Mouse (Mus musculus) midbrain, embryonic 11.5 days (tissue): ENCODE measurements around the gene Hist1h3d. TPM values are rescaled to one million over a fixed set of nuclear protein-coding genes. Genes with fewer than 3 reads are reported as not detected.

Experiments
- ATAC-seq: fragments of 200-750 bp; cut with Nextera tagmentation; 2 replicates; pipeline ENCODE4 v1.8.0; 2017; ENCODE audit warnings: moderate TSS enrichment, moderate library complexity; ENCODE audit not compliant: low FRiP score
- DNase-seq: peaks from one replicate; pipeline ENCODE4 v3.0.0; 2015; ENCODE audit warnings: low spot score; ENCODE audit errors: missing footprints
- H3K27ac ChIP-seq: fragments of 300-500 bp; sonication (generic); 2 replicates; pipeline ENCODE4 v1.5.1; 2014; ENCODE audit warnings: low read depth, low read length
- H3K27me3 ChIP-seq: fragments of 300-500 bp; sonication (generic); 2 replicates; pipeline ENCODE4 v1.6.1; 2014; ENCODE audit warnings: mild to moderate bottlenecking, low read length, moderate library complexity, mixed read lengths; ENCODE audit not compliant: control insufficient read depth, insufficient read depth
- H3K36me3 ChIP-seq: fragments of 300-500 bp; sonication (generic); 2 replicates; pipeline ENCODE4 v1.6.1; 2014; ENCODE audit warnings: mild to moderate bottlenecking, low read length, moderate library complexity, mixed read lengths; ENCODE audit not compliant: control insufficient read depth, insufficient read depth
- H3K4me1 ChIP-seq: fragments of 300-500 bp; sonication (generic); 2 replicates; pipeline ENCODE4 v1.6.1; 2014; ENCODE audit warnings: low read length; ENCODE audit not compliant: control insufficient read depth, insufficient read depth
- H3K4me2 ChIP-seq: fragments of 300-500 bp; sonication (generic); 2 replicates; pipeline ENCODE4 v1.6.1; 2014; ENCODE audit warnings: mild to moderate bottlenecking, moderate library complexity
- H3K4me3 ChIP-seq: fragments of 300-500 bp; sonication (generic); 2 replicates; pipeline ENCODE4 v1.5.1; 2014; ENCODE audit warnings: low read depth, low read length
- H3K9ac ChIP-seq: fragments of 300-500 bp; sonication (generic); 2 replicates; pipeline ENCODE4 v1.6.1; 2014; ENCODE audit warnings: low read length
- H3K9me3 ChIP-seq: fragments of 300-500 bp; sonication (generic); 2 replicates; pipeline ENCODE4 v1.6.1; 2016; ENCODE audit warnings: low read length; ENCODE audit not compliant: control insufficient read depth
- WGBS: fragments of 180-500 bp; shearing (Covaris S2); extraction: QIAGEN DNeasy Blood & Tissue Kit; methylation state at CpG from one replicate; pipeline ENCODE4 v1.1.7; 2014; 5-methylcytosine and 5-hydroxymethylcytosine counted together
- polyA plus RNA-seq: library from polyadenylated mRNA; unstranded; fragments of >200 nt; fragmentation: Nextera tagmentation; extraction: Ambion mirVana; gene quantifications from 2 replicates; pipeline ENCODE4 v1.2.1, GENCODE M21; 2014

Hist1h3d gene
- 7.4 and 9.8 TPM in 2 replicates for polyA plus RNA-seq

GRCm38 (mm10) chr13:23575271-23575851, at the start of gene Hist1h3d:
Gene Hist1h3d, plus strand, starts transcription at chr13:23575763.
- under 1% methylated on average over 18 of the region's 18 CpGs for WGBS
- Histone ChIP-seq H3K27me3 (no peaks in the 10 kb centered on the region), H3K4me3 (peak within 1 kb of the TSS; percentile 39), H3K9ac (peak within 1 kb of the TSS; percentile 77), H3K4me2 (peak within 1 kb of the TSS; percentile 61), H3K9me3 (no peaks in the 10 kb centered on the region), H3K36me3 (no peaks in the 10 kb centered on the region), H3K27ac (peak within 1 kb of the TSS; percentile 83), H3K4me1 (peaks cover 11% of the 10 kb centered on the region)
- peak; percentile 94 for DNase-seq
- peak; percentile 60 for ATAC-seq

GRCm38 (mm10) chr13:23525901-23526300, 49.7 kb upstream of the Hist1h3d start:
- Histone ChIP-seq H3K9me3 (no peaks in the 10 kb centered on the region), H3K4me1 (peaks cover 3% of the 10 kb centered on the region; the same call in 1 of the 2 replicates), H3K4me2 (peak overlapping the region; percentile 41), H3K4me3 (peak overlapping the region; percentile 29), H3K36me3 (no peaks in the 10 kb centered on the region), H3K27me3 (no peaks in the 10 kb centered on the region), H3K27ac (no peak overlapping the region), H3K9ac (no peak overlapping the region)
- no peak for ATAC-seq
- WGBS = 2% methylated on average over 10 of the region's 10 CpGs
- peak; percentile 94 for DNase-seq

GRCm38 (mm10) chr13:23526312-23526711, 49.3 kb upstream of the Hist1h3d start:
- Histone ChIP-seq H3K4me2 (peak overlapping the region; percentile 41), H3K27me3 (no peaks in the 10 kb centered on the region), H3K4me1 (peaks cover 3% of the 10 kb centered on the region; the same call in 1 of the 2 replicates), H3K9ac (peak overlapping the region; percentile 26; the same call in 1 of the 2 replicates), H3K36me3 (no peaks in the 10 kb centered on the region), H3K9me3 (no peaks in the 10 kb centered on the region), H3K27ac (no peak overlapping the region), H3K4me3 (peak overlapping the region; percentile 29)
- DNase-seq = peak; percentile 100
- ATAC-seq = peak; percentile 57
- WGBS = under 1% methylated on average over 17 of the region's 17 CpGs

- no peak overlapping the region for H3K4me3 ChIP-seq
- H3K9ac ChIP-seq = peak overlapping the region; percentile 30
- no peaks in the 10 kb centered on the region for H3K36me3 ChIP-seq
- no peak overlapping the region for H3K27ac ChIP-seq
- WGBS = 88% methylated on average over 5 of the region's 5 CpGs
- ATAC-seq = no peak
- no peak for DNase-seq
- no peaks in the 10 kb centered on the region for H3K9me3 ChIP-seq
- peak overlapping the region; percentile 45 for H3K4me2 ChIP-seq
- H3K27me3 ChIP-seq = no peaks in the 10 kb centered on the region
- H3K4me1 ChIP-seq = peaks cover 10% of the 10 kb centered on the region; the same call in 1 of the 2 replicates
Observed at GRCm38 (mm10) chr13:23529005-23529404, 46.6 kb upstream of the Hist1h3d start.

- H3K9me3 ChIP-seq = no peaks in the 10 kb centered on the region
- H3K9ac ChIP-seq = peak overlapping the region; percentile 86
- H3K27me3 ChIP-seq = no peaks in the 10 kb centered on the region
- H3K4me3 ChIP-seq = peak overlapping the region; percentile 45
- peak overlapping the region; percentile 45 for H3K4me2 ChIP-seq
- peaks cover 10% of the 10 kb centered on the region; the same call in 1 of the 2 replicates for H3K4me1 ChIP-seq
- WGBS = 33% methylated on average over 2 of the region's 2 CpGs
- ATAC-seq (no peak), DNase-seq (no peak)
- H3K36me3 ChIP-seq = no peaks in the 10 kb centered on the region
- peak overlapping the region; percentile 98; the same call in 1 of the 2 replicates for H3K27ac ChIP-seq
Observed at GRCm38 (mm10) chr13:23529480-23530165, 45.9 kb upstream of the Hist1h3d start.

GRCm38 (mm10) chr13:23530181-23530900, 45.2 kb upstream of the Hist1h3d start:
- under 1% methylated on average over 20 of the region's 20 CpGs for WGBS
- Histone ChIP-seq H3K4me2 (peak overlapping the region; percentile 45), H3K4me1 (peaks cover 10% of the 10 kb centered on the region; the same call in 1 of the 2 replicates), H3K4me3 (peak overlapping the region; percentile 45), H3K9ac (peak overlapping the region; percentile 86), H3K27me3 (no peaks in the 10 kb centered on the region), H3K9me3 (no peaks in the 10 kb centered on the region), H3K27ac (peak overlapping the region; percentile 98), H3K36me3 (no peaks in the 10 kb centered on the region)
- ATAC-seq (no peak), DNase-seq (peak; percentile 97)

GRCm38 (mm10) chr13:23530901-23531875, 44.4 kb upstream of the Hist1h3d start, which contains the start of gene Hist1h4h:
Gene Hist1h4h, plus strand, starts transcription at chr13:23531050.
- under 1% methylated on average over 57 of the region's 70 CpGs for WGBS
- Histone ChIP-seq H3K36me3 (no peaks in the 10 kb centered on the region), H3K9ac (peak within 1 kb of the TSS; percentile 86), H3K4me3 (peak within 1 kb of the TSS; percentile 45), H3K4me1 (peaks cover 11% of the 10 kb centered on the region), H3K27ac (peak within 1 kb of the TSS; percentile 98), H3K9me3 (no peaks in the 10 kb centered on the region), H3K4me2 (peak within 1 kb of the TSS; percentile 45), H3K27me3 (no peaks in the 10 kb centered on the region)
- ATAC-seq = peak; percentile 75
- DNase-seq = peak; percentile 99
